In the genomic region with DNA sequence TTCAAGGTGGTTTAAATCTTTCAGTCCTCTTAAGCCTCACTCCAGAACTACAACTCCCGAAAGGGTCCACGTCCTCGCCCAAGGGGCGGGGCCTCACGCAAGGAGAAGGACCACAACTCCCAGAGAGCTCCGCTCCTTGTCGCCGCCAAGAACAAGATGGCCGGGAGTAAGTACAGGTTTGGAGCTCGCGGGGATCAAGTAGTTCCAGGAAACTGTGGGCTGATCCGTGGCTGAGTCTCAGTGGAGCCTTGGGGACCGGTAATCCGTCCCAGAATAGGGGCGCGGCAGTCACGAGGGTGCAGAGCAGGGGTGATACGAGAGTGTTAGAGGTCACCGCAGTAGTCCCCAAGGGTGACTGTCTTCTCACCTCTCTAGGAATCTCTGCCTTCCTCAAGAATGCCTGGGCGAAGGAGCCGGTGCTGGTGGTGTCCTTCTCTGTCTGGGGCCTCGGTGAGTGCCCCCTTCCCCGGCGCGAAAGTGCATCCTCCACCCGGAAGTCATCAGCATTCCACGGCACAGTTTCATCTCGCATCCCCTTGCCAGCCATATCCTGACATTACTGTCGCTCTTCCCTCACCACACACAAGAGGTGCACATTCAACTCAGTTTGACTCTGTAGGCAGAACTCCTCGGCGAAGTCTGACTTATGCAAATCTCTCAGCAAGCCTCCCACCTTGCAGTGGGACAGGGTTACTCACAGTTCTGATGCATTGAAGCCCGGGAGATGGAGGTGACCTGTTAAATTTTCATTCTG, we compare ENCODE assay signal across 1 mouse cellular context.
TF ChIP-seq lines count a peak whose summit lies in the region.

A gene (plus strand): TSS at position 132 of the 754 bp plus-strand sequence.

TF ChIP-seq in CH12.LX, 34 proteins besides CTCF, POLR2A, EP300 and RAD21:
- TF ChIP-seq PAX5 (IDR thresholded peaks at IDR 0.05; ENCODE audit: low read length): no peak
- no peak for TF ChIP-seq ZC3H11A (IDR thresholded peaks at IDR 0.05; ENCODE audit: low read depth, low read length)
- no peak for TF ChIP-seq UBTF (IDR thresholded peaks at IDR 0.05; ENCODE audit: low read depth, low read length)
- no peak for TF ChIP-seq USF1 (IDR thresholded peaks at IDR 0.05; ENCODE audit: low read depth, low read length)
- TF ChIP-seq ELF1 (IDR thresholded peaks at IDR 0.05; ENCODE audit: low read depth, low read length): peak; percentile 68
- TF ChIP-seq MXI1 (IDR thresholded peaks at IDR 0.05; ENCODE audit: low read depth, low read length): no peak
- peak; percentile 97 for TF ChIP-seq HCFC1 (IDR thresholded peaks at IDR 0.05; ENCODE audit: low read depth, low read length)
- TF ChIP-seq CHD1 (IDR thresholded peaks at IDR 0.05; ENCODE audit: low read depth, low read length): no peak
- no peak for TF ChIP-seq JUND (conservative IDR thresholded peaks at IDR 0.05; ENCODE audit: low read depth, low read length)
- TF ChIP-seq SIN3A (IDR thresholded peaks at IDR 0.05; ENCODE audit: low read length): no peak; the same call in none of the 2 replicates
- peak; percentile 66; the same call in 1 of the 2 replicates for TF ChIP-seq TCF12 (IDR thresholded peaks at IDR 0.05; ENCODE audit: low read depth, low read length)
- TF ChIP-seq TBP (conservative IDR thresholded peaks at IDR 0.05; ENCODE audit: low read depth, low read length): peak; percentile 53; the same call in 1 of the 2 replicates
- TF ChIP-seq IRF4 (IDR thresholded peaks at IDR 0.05; ENCODE audit: low read depth, low read length): no peak
- TF ChIP-seq E2F4 (IDR thresholded peaks at IDR 0.05; ENCODE audit: insufficient replicate concordance, low read depth, low read length): 0 out of 2 replicates have a peak, but pooled peaks have one; percentile 39
- TF ChIP-seq ZNF384 (IDR thresholded peaks at IDR 0.05; ENCODE audit: low read depth, low read length): no peak
- peak; percentile 13; the same call in 1 of the 2 replicates for TF ChIP-seq MAX (IDR thresholded peaks at IDR 0.05; ENCODE audit: low read length)
- TF ChIP-seq GABPA (IDR thresholded peaks at IDR 0.05; ENCODE audit: insufficient replicate concordance, low read depth, low read length): peak; percentile 38; the same call in 1 of the 2 replicates
- TF ChIP-seq CHD2 (IDR thresholded peaks at IDR 0.05; ENCODE audit: low read length): peak; percentile 43; the same call in 1 of the 2 replicates
- TF ChIP-seq ZMIZ1 (IDR thresholded peaks at IDR 0.05; ENCODE audit: low read depth, low read length): no peak; the same call in 1 of the 2 replicates
- TF ChIP-seq ETS1 (conservative IDR thresholded peaks at IDR 0.05; ENCODE audit: low read depth, low read length): no peak
- no peak for TF ChIP-seq MEF2A (IDR thresholded peaks at IDR 0.05; ENCODE audit: borderline replicate concordance, low read depth, low read length)
- TF ChIP-seq ZKSCAN1 (IDR thresholded peaks at IDR 0.05; ENCODE audit: borderline replicate concordance, low read depth, low read length): no peak
- no peak for TF ChIP-seq JUN (IDR thresholded peaks at IDR 0.05; ENCODE audit: insufficient read depth, low read depth, low read length)
- TF ChIP-seq RCOR1 (conservative IDR thresholded peaks at IDR 0.05; ENCODE audit: low read depth, low read length): no peak
- TF ChIP-seq MAZ (IDR thresholded peaks at IDR 0.05; ENCODE audit: low read depth, low read length): no peak
- TF ChIP-seq NELFE (IDR thresholded peaks at IDR 0.05; ENCODE audit: low read depth, low read length): peak; percentile 65
- TF ChIP-seq NRF1 (IDR thresholded peaks at IDR 0.05; ENCODE audit: low read depth, low read length): peak; percentile 28; the same call in 1 of the 2 replicates
- TF ChIP-seq MYC (IDR thresholded peaks at IDR 0.05; ENCODE audit: low read depth, low read length): no peak
- TF ChIP-seq KAT2A (IDR thresholded peaks at IDR 0.05; ENCODE audit: insufficient replicate concordance, low read length): peak; percentile 95; the same call in 1 of the 2 replicates
- TF ChIP-seq MAFK (IDR thresholded peaks at IDR 0.05; ENCODE audit: insufficient replicate concordance, low read length): no peak
- TF ChIP-seq BHLHE40 (IDR thresholded peaks at IDR 0.05; ENCODE audit: low read depth, low read length): 0 out of 2 replicates have a peak, but pooled peaks have one; percentile 20
- TF ChIP-seq USF2 (conservative IDR thresholded peaks at IDR 0.05; ENCODE audit: low read depth, low read length): no peak
- no peak for TF ChIP-seq SMC3 (IDR thresholded peaks at IDR 0.05; ENCODE audit: low read depth, low read length)
- peak; percentile 48; the same call in 1 of the 2 replicates for TF ChIP-seq POLR2AphosphoS2 (IDR thresholded peaks at IDR 0.05; ENCODE audit: low read depth, low read length)
